Mouse (Mus musculus) intestine, embryonic 16.5 days (tissue): ENCODE data around the gene Ddx20. TPM values are rescaled to one million over a fixed set of nuclear protein-coding genes. Genes with fewer than 3 reads are reported as not detected.

Experiments used
- polyA plus RNA-seq: library from polyadenylated mRNA; unstranded; fragments of >200 nt; fragmentation: Nextera tagmentation; extraction: Ambion mirVana; gene quantifications from 2 replicates; pipeline ENCODE4 v1.2.1, GENCODE M21; 2015

Ddx20 gene
- polyA plus RNA-seq, 1 experiment from 2014 or later, result 35.3 TPM

Other genes starting within 250 kb of the Ddx20 start
- gene Kcnd3, start 235.2 kb downstream of the Ddx20 start, polyA plus RNA-seq, result 2.7 and 3.1 TPM in 2 replicates
- 1.6 and 1.7 TPM in 2 replicates for gene Inka2, start 17.0 kb upstream of the Ddx20 start, polyA plus RNA-seq
- 104 and 107 TPM in 2 replicates for gene Rap1a, start 113.8 kb upstream of the Ddx20 start, polyA plus RNA-seq
- gene Adora3, start 183.3 kb upstream of the Ddx20 start, polyA plus RNA-seq, result 0.36 and 0.72 TPM in 2 replicates
- gene Tmigd3, start 183.3 kb upstream of the Ddx20 start, polyA plus RNA-seq, result 0.79 and 0.89 TPM in 2 replicates
- 1.1 and 1.7 TPM in 2 replicates for gene I830077J02Rik, start 245.1 kb upstream of the Ddx20 start, polyA plus RNA-seq